Mouse (Mus musculus) kidney, embryonic 15.5 days (tissue): ENCODE results near the gene Pfn4. TPM values are rescaled to one million over a fixed set of nuclear protein-coding genes. Genes with fewer than 3 reads are reported as not detected.
"Not testable (repeated sequence)": the region's sequence is repeated elsewhere in the genome, so short reads cannot be mapped to it uniquely, and the experiment has no call there.

Source experiments
- ATAC-seq: fragments of 200-750 bp; cut with Nextera tagmentation; replicated peaks from 2 replicates; pipeline ENCODE4 v1.8.0; 2017; ENCODE audit warnings: moderate TSS enrichment; ENCODE audit not compliant: low FRiP score
- H3K27ac ChIP-seq: fragments of 300-500 bp; sonication (generic); 2 replicates; pipeline ENCODE4 v1.5.1; 2015; ENCODE audit warnings: mild to moderate bottlenecking, inconsistent platforms
- H3K27me3 ChIP-seq: fragments of 300-500 bp; sonication (generic); 2 replicates; pipeline ENCODE4 v1.6.1; 2015; ENCODE audit warnings: inconsistent platforms
- H3K36me3 ChIP-seq: fragments of 300-500 bp; sonication (generic); 2 replicates; pipeline ENCODE4 v1.6.1; 2015; ENCODE audit warnings: inconsistent platforms
- H3K4me1 ChIP-seq: fragments of 300-500 bp; sonication (generic); 2 replicates; pipeline ENCODE4 v1.6.1; 2015; ENCODE audit warnings: inconsistent platforms
- H3K4me2 ChIP-seq: fragments of 300-500 bp; sonication (generic); 2 replicates; pipeline ENCODE4 v1.6.1; 2015; ENCODE audit warnings: moderate library complexity, mild to moderate bottlenecking, inconsistent platforms
- H3K4me3 ChIP-seq: fragments of 300-500 bp; sonication (generic); replicated peaks from 2 replicates; pipeline ENCODE4 v1.5.1; 2015; ENCODE audit warnings: mild to moderate bottlenecking, inconsistent platforms
- H3K9ac ChIP-seq: fragments of 300-500 bp; sonication (generic); 2 replicates; pipeline ENCODE4 v1.6.1; 2015; ENCODE audit warnings: mild to moderate bottlenecking, inconsistent platforms
- H3K9me3 ChIP-seq: fragments of 300-500 bp; sonication (generic); replicated peaks from 2 replicates; pipeline ENCODE4 v1.6.1; 2016; ENCODE audit warnings: inconsistent platforms
- WGBS: fragments of 180-500 bp; shearing (Covaris S2); methylation state at CpG from one replicate; pipeline ENCODE4 v1.1.7; 2015; ENCODE audit warnings: mixed read lengths; 5-methylcytosine and 5-hydroxymethylcytosine counted together
- polyA plus RNA-seq: library from polyadenylated mRNA; unstranded; fragments of >200 nt; fragmentation: Nextera tagmentation; extraction: Ambion mirVana; gene quantifications from 2 replicates; pipeline ENCODE4 v1.2.1, GENCODE M21; 2015

Pfn4 gene
- polyA plus RNA-seq, 1 experiment from 2014 or later: 2.5 TPM

DNA sequence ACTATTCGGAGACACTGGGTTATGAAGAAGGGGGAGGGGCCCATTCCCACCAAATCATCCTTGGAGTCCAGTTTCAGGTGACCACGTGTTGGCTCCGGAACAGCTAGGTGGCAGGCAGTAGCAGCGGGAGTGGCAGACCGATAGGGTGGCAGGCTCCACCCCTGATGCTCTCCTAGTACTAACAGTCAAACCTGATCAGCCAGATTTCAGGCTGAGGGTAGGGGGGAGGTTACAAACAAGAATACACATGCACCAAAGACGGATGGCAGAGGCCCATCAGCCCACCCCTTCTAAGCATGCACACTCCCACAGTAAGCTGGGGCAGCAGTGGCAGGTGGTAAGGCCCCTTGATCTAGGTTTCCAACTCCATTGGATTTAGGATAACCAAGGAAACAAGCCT lies 28.6 kb downstream of the Pfn4 start:
- not testable (repeated sequence) for H3K27me3 ChIP-seq, H3K36me3 ChIP-seq, ATAC-seq, H3K9me3 ChIP-seq, H3K4me2 ChIP-seq, H3K4me3 ChIP-seq, H3K9ac ChIP-seq, H3K27ac ChIP-seq, H3K4me1 ChIP-seq
- 71% methylated on average over 6 of the region's 6 CpGs for WGBS

DNA sequence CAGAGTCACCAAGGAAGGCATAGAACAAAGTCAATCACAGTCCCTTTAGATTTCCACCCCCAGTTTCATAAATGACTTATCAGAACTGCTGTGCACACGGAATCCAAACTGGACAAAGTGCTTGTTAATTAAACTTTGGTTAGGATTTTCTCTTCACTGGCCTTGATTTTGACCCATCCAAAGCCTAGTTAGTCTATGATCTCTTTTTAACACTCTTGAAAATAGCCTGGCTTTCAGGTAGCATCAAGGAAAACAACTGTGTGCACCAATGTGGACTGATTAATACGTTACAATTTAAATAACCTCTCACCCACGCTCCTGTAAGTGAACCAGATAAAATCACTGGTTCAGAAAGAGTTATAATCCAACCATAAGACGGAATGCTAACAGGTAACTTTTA lies 42.2 kb downstream of the Pfn4 start:
- Histone ChIP-seq H3K9ac (no peak overlapping the region), H3K4me2 (no peak overlapping the region), H3K27ac (no peak overlapping the region), H3K36me3 (no peaks in the 10 kb centered on the region), H3K4me1 (peaks cover 5% of the 10 kb centered on the region; the same call in 1 of the 2 replicates), H3K9me3 (no peaks in the 10 kb centered on the region), H3K27me3 (no peaks in the 10 kb centered on the region), H3K4me3 (no peak overlapping the region)
- 68% methylated on average over 4 of the region's 4 CpGs for WGBS
- ATAC-seq: no peak

DNA sequence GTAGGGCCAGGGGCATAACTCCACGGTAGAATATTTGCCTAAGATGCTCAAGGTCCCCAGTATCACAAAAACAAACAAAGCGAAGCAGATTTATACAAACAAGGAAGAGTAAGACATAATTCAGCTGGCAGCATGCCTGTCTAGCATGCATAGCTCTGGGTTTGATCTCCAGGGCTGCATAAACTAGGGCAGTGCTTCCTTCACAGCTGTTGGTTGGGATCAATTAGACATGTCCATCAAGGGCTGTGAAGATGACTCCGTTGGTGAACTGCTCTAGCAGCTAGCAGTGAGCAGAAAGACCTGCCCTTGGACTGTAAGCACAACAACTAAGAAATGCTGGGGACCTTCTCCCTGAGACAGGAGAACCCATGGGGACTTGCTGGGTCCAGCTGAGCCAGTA lies 42.9 kb downstream of the Pfn4 start:
- H3K4me3 ChIP-seq: no peak overlapping the region
- 50% methylated on average over 3 of the region's 3 CpGs for WGBS
- H3K36me3 ChIP-seq: no peaks in the 10 kb centered on the region
- H3K4me1 ChIP-seq: peaks cover 9% of the 10 kb centered on the region
- H3K9ac ChIP-seq: no peak overlapping the region
- H3K4me2 ChIP-seq: no peak overlapping the region
- H3K27ac ChIP-seq: no peak overlapping the region
- no peaks in the 10 kb centered on the region for H3K27me3 ChIP-seq
- no peaks in the 10 kb centered on the region for H3K9me3 ChIP-seq
- peak; percentile 67; the same call in 1 of the 2 replicates for ATAC-seq

DNA sequence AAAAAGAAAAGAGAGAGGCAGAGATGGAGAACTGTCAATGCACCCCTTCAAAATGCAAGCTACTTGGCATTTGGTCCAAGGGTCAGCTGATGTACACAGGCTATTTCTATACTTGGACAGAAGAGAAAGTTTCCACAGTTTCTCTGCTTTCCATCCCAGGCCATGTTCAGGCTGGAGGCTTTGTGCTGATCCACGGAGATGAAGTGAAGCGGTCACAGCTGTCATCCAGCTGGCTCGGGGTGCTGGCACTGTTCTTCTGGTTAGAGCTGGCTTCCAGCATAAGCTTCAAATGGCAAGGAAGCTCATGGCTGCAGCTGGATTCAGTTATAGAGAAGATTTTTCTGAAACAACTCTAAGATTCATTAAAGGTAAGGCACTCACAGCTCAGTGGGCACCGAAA lies 44.8 kb downstream of the Pfn4 start:
- H3K4me3 ChIP-seq: no peak overlapping the region
- peaks cover 14% of the 10 kb centered on the region for H3K4me1 ChIP-seq
- no peaks in the 10 kb centered on the region for H3K9me3 ChIP-seq
- no peaks in the 10 kb centered on the region for H3K36me3 ChIP-seq
- 86% methylated on average over 4 of the region's 4 CpGs for WGBS
- H3K27me3 ChIP-seq: no peaks in the 10 kb centered on the region
- no peak overlapping the region for H3K9ac ChIP-seq
- no peak overlapping the region for H3K27ac ChIP-seq
- H3K4me2 ChIP-seq: no peak overlapping the region
- ATAC-seq: no peak

DNA sequence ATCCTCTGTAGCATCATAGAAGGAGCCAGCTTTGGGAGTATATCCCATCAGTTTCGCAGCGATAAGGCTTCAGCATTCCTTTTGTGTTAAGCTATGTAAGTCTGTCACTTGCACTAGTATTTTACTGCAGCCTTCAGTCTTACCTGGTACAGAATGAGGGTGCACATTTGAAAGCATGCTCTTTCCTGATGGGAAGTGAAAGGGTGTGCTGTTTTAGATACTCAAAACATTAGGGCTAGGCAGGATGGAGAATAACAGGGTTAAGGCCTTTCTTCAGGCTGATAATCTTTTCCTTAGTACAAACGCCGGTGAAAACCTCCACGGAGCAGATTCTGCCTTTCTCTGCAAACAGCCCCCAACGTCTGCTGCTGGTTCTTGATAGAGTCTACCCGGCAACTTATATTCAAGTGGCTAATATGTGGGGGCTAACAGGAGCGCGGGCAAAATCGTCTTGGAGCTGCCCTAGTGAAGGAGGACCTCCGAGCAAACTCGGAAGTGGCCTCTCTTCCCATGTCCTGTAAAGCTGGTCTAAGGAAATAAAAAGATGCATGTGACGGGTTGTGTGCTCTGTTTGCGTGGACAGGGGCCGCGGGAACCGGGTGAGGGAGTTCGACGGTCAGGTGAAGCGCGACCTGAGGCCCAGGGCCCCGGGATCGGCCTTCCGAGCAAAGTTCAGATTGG lies 48.0 kb downstream of the Pfn4 start:
- H3K9me3 ChIP-seq: no peaks in the 10 kb centered on the region
- H3K4me1 ChIP-seq: peaks cover 21% of the 10 kb centered on the region
- H3K27me3 ChIP-seq: no peaks in the 10 kb centered on the region
- peak overlapping the region; percentile 96 for H3K27ac ChIP-seq
- peak overlapping the region; percentile 66 for H3K4me2 ChIP-seq
- peak overlapping the region; percentile 67 for H3K9ac ChIP-seq
- peak overlapping the region; percentile 90 for H3K4me3 ChIP-seq
- H3K36me3 ChIP-seq: peaks cover 18% of the 10 kb centered on the region
- peak; percentile 80; the same call in 1 of the 2 replicates for ATAC-seq
- 8% methylated on average over 24 of the region's 24 CpGs for WGBS

DNA sequence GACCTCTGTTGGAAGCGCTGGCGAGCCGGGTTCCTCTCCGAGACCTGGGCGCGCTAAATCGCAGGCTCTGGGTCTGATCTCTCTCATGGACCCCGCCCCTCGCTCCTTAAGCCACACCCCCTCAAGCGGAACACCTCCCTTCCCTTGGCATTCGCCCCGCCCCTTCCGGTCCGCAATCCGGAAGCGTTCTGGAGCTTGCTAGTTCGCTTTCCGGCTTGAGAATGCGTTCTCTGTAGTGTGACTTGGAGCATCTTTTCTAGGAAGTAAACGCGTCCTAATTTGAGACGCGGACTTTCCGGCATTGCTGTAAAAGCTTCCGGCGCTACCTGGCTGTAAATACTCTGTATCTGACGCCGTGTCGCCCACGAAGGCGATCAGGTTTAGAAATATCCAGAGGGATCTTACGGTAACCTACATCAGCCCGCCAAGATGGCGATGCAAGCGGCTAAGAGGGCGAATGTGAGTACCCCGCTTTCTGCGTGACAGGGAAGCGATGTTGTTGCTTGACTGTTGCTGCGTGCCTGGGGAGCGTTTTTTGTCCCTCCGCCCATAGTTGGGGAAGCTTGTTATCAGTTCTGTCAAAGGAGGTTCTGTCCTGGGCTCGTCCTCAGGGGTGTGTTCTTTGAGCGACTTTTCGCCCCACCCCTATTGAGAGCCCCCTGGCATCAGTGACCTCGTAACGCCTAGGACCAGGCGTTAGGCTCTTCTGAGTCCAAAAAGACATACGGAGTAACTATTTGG lies 48.7 kb downstream of the Pfn4 start, which contains the start of gene Sf3b6:
Gene Sf3b6 (plus strand): TSS at position 184 of the 741 bp plus-strand sequence.
- under 1% methylated on average over 49 of the region's 49 CpGs for WGBS
- peak within 1 kb of the TSS; percentile 66 for H3K4me2 ChIP-seq
- H3K27ac ChIP-seq: peak within 1 kb of the TSS; percentile 96
- peak within 1 kb of the TSS; percentile 68 for H3K9ac ChIP-seq
- peaks cover 25% of the 10 kb centered on the region for H3K36me3 ChIP-seq
- ATAC-seq: peak; percentile 98
- no peaks in the 10 kb centered on the region for H3K27me3 ChIP-seq
- H3K9me3 ChIP-seq: no peaks in the 10 kb centered on the region
- peaks cover 19% of the 10 kb centered on the region for H3K4me1 ChIP-seq
- peak within 1 kb of the TSS; percentile 90 for H3K4me3 ChIP-seq

DNA sequence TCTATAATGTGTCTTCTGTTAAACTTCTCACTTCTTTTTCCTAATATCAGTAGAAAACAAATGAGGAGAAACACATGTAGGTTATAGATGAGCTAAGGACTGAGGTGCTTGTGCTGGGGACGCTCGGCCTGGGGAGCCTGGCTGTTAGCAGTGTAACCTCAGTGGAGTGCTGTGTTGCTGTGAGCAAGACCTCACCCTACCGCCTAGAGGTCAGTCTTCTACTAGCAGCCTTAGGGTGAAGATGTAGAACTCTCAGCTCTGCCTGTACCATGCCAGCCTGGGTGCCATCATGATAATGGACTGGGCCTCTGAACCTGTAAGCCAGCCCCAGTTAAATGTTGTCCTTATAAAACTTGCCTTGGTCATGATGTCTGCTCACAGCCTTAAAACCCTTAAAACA lies 58.4 kb downstream of the Pfn4 start:
- Histone ChIP-seq H3K9ac (no peak overlapping the region), H3K27me3 (no peaks in the 10 kb centered on the region), H3K4me3 (no peak overlapping the region), H3K4me1 (no peaks in the 10 kb centered on the region), H3K4me2 (no peak overlapping the region), H3K27ac (no peak overlapping the region), H3K36me3 (peaks cover 88% of the 10 kb centered on the region), H3K9me3 (no peaks in the 10 kb centered on the region)
- ATAC-seq: no peak
- 79% methylated on average over 3 of the region's 3 CpGs for WGBS

Other genes starting within 250 kb of the Pfn4 start
- 36.5 and 40.6 TPM in 2 replicates for gene Itsn2, start 176.4 kb upstream of the Pfn4 start, polyA plus RNA-seq
- gene Gm3625, start 176.1 kb upstream of the Pfn4 start, polyA plus RNA-seq: not detected in 2 replicates
- gene Fam228a, start 30.6 kb upstream of the Pfn4 start, polyA plus RNA-seq: 0.10 and 0.15 TPM in 2 replicates
- gene Fam228b, start 245 bp downstream of the Pfn4 start, polyA plus RNA-seq: 1.5 and 4.5 TPM in 2 replicates
- gene Sf3b6, start 48.5 kb downstream of the Pfn4 start, polyA plus RNA-seq: 207 and 229 TPM in 2 replicates
- gene Fkbp1b, start 72.6 kb downstream of the Pfn4 start, polyA plus RNA-seq: 8.9 and 9.0 TPM in 2 replicates
- 19.4 and 19.5 TPM in 2 replicates for gene Wdcp, start 74.3 kb downstream of the Pfn4 start, polyA plus RNA-seq
- gene Mfsd2b, start 105.3 kb downstream of the Pfn4 start, polyA plus RNA-seq: 1.3 TPM in 2 replicates
- gene Ubxn2a, start 138.7 kb downstream of the Pfn4 start, polyA plus RNA-seq: 28.4 and 28.7 TPM in 2 replicates
- gene Atad2b, start 148.3 kb downstream of the Pfn4 start, polyA plus RNA-seq: 10.5 and 10.8 TPM in 2 replicates